Mouse (Mus musculus) heart, adult 11 months (tissue): ENCODE measurements at regions not wholly inside any gene's neighbourhood (a gene's known extent, or its start where the extent isn't known, plus 50 kb on each side); places are given as distances from the start of the nearest gene placed in this dataset.

Source experiments
- DNase-seq: peaks from one replicate; pipeline ENCODE4 v3.0.0; 2022

GRCm38 (mm10) chr2:50690120-50691103 lies 393.8 kb upstream of the Mmadhc start:
- DNase-seq, result peak; percentile 99

- peak; percentile 86 for DNase-seq
Observed at GRCm38 (mm10) chr2:50687672-50688151, 391.1 kb upstream of the Mmadhc start.

- DNase-seq, result peak; percentile 97
Observed at GRCm38 (mm10) chr2:50687222-50687621, 390.6 kb upstream of the Mmadhc start.

- DNase-seq, result peak; percentile 75
Observed at GRCm38 (mm10) chr2:50677456-50677855, 380.9 kb upstream of the Mmadhc start.

- DNase-seq, result peak; percentile 64
Observed at GRCm38 (mm10) chr2:50675736-50676550, 379.3 kb upstream of the Mmadhc start.

GRCm38 (mm10) chr2:50674856-50675175 lies 378.2 kb upstream of the Mmadhc start:
- no peak for DNase-seq

- DNase-seq, result peak; percentile 93
Observed at GRCm38 (mm10) chr2:50674151-50674855, 377.7 kb upstream of the Mmadhc start.

- DNase-seq, result peak; percentile 73
Observed at GRCm38 (mm10) chr2:50669297-50669696, 372.7 kb upstream of the Mmadhc start.

- DNase-seq, result peak; percentile 30
Observed at GRCm38 (mm10) chr2:50668789-50669188, 372.2 kb upstream of the Mmadhc start.

- peak; percentile 17 for DNase-seq
Observed at GRCm38 (mm10) chr2:50667180-50667579, 370.6 kb upstream of the Mmadhc start.

- peak; percentile 54 for DNase-seq
Observed at GRCm38 (mm10) chr2:50662504-50662903, 365.9 kb upstream of the Mmadhc start.

GRCm38 (mm10) chr2:50660000-50660399 lies 363.4 kb upstream of the Mmadhc start:
- peak; percentile 39 for DNase-seq

GRCm38 (mm10) chr2:50657826-50658225 lies 361.2 kb upstream of the Mmadhc start:
- DNase-seq, result peak; percentile 74

GRCm38 (mm10) chr2:50656351-50656750 lies 359.8 kb upstream of the Mmadhc start:
- no peak for DNase-seq

- peak; percentile 94 for DNase-seq
Observed at GRCm38 (mm10) chr2:50654953-50655324, 358.3 kb upstream of the Mmadhc start.

GRCm38 (mm10) chr2:50654221-50654952 lies 357.8 kb upstream of the Mmadhc start:
- DNase-seq, result peak; percentile 52

GRCm38 (mm10) chr2:50653121-50653615 lies 356.6 kb upstream of the Mmadhc start:
- DNase-seq, result peak; percentile 61

- DNase-seq, result peak; percentile 3
Observed at GRCm38 (mm10) chr2:50649656-50650055, 353.1 kb upstream of the Mmadhc start.

GRCm38 (mm10) chr2:50643219-50643618 lies 346.6 kb upstream of the Mmadhc start:
- DNase-seq, result peak; percentile 79

GRCm38 (mm10) chr2:50642198-50642597 lies 345.6 kb upstream of the Mmadhc start:
- DNase-seq, result peak; percentile 89

- DNase-seq, result peak; percentile 71
Observed at GRCm38 (mm10) chr2:50635896-50636295, 339.3 kb upstream of the Mmadhc start.

GRCm38 (mm10) chr2:50631786-50632185 lies 335.2 kb upstream of the Mmadhc start:
- peak; percentile 3 for DNase-seq
